Mouse (Mus musculus): ENCODE data around the gene Sdr42e1. TPM values are rescaled to one million over a fixed set of nuclear protein-coding genes. Genes with fewer than 3 reads are reported as not detected.

Sdr42e1 gene
- polyA plus RNA-seq, 1 experiment from 2014 or later = not detected

GRCm38 (mm10) chr8:117700699-117701098 lies 27.2 kb upstream of the Sdr42e1 start:
- no peaks in the 10 kb centered on the region for H3K27me3 ChIP-seq (ENCODE audit: control insufficient read depth, insufficient read depth, low read length)
- DNase-seq (ENCODE audit: low spot score) (no peak), ATAC-seq (replicated peaks; ENCODE audit: low FRiP score) (no peak)
- no peaks in the 10 kb centered on the region for H3K9me3 ChIP-seq (ENCODE audit: control insufficient read depth, low read length)
- no peaks in the 10 kb centered on the region for H3K36me3 ChIP-seq (ENCODE audit: control insufficient read depth, insufficient read depth, low read length)
- H3K9ac ChIP-seq (ENCODE audit: low read length) = no peak overlapping the region
- no peaks in the 10 kb centered on the region; the same call in 1 of the 2 replicates for H3K4me1 ChIP-seq (replicated peaks; ENCODE audit: control insufficient read depth, insufficient read depth, low read length)
- 30% methylated on average over 8 of the region's 8 CpGs for WGBS
- no peak overlapping the region for H3K4me2 ChIP-seq (ENCODE audit: low read depth, low read length, severe bottlenecking)
- no peak overlapping the region for H3K27ac ChIP-seq (ENCODE audit: low read depth, low read length)
- no peak overlapping the region for H3K4me3 ChIP-seq (ENCODE audit: low read depth, low read length)

GRCm38 (mm10) chr8:117697248-117697647 lies 23.8 kb upstream of the Sdr42e1 start:
- no peaks in the 10 kb centered on the region; the same call in 1 of the 2 replicates for H3K4me1 ChIP-seq (replicated peaks; ENCODE audit: control insufficient read depth, insufficient read depth, low read length)
- no peaks in the 10 kb centered on the region for H3K9me3 ChIP-seq (ENCODE audit: control insufficient read depth, low read length)
- H3K9ac ChIP-seq (ENCODE audit: low read length) = no peak overlapping the region
- no peaks in the 10 kb centered on the region for H3K36me3 ChIP-seq (ENCODE audit: control insufficient read depth, insufficient read depth, low read length)
- no peak overlapping the region for H3K4me3 ChIP-seq (ENCODE audit: low read depth, low read length)
- H3K4me2 ChIP-seq (ENCODE audit: low read depth, low read length, severe bottlenecking) = no peak overlapping the region
- 45% methylated on average over 5 of the region's 5 CpGs for WGBS
- ATAC-seq (replicated peaks; ENCODE audit: low FRiP score) (no peak), DNase-seq (ENCODE audit: low spot score) (no peak)
- no peaks in the 10 kb centered on the region for H3K27me3 ChIP-seq (ENCODE audit: control insufficient read depth, insufficient read depth, low read length)
- H3K27ac ChIP-seq (ENCODE audit: low read depth, low read length) = no peak overlapping the region

DNA sequence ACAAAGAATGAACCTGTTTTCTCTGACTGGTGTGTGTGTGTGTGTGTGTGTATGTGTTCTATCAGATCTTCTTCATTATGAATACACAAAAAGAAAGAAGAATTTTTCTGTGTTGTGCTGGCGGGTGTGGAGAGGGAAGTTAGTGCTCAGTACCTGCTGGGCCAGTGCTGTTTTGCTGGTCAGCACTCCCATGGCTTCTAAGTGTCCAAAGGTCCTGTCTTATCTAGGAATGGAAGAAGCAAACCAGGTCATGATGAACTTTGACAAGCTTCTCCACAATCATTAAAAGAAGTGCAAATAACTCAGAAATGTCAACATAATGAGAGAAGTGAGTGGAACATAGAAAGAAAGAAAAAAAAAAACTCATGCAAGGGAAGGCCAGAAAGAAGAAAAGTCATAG lies 22.1 kb upstream of the Sdr42e1 start:
- ATAC-seq (replicated peaks; ENCODE audit: low FRiP score) (no peak), DNase-seq (ENCODE audit: low spot score) (no peak)
- 88% methylated on average over 1 of the region's 1 CpGs for WGBS
- Histone ChIP-seq H3K4me3 (ENCODE audit: low read depth, low read length) (no peak overlapping the region), H3K27me3 (ENCODE audit: control insufficient read depth, insufficient read depth, low read length) (no peaks in the 10 kb centered on the region), H3K9ac (ENCODE audit: low read length) (no peak overlapping the region), H3K27ac (ENCODE audit: low read depth, low read length) (no peak overlapping the region), H3K4me1 (replicated peaks; ENCODE audit: control insufficient read depth, insufficient read depth, low read length) (no peaks in the 10 kb centered on the region), H3K9me3 (ENCODE audit: control insufficient read depth, low read length) (no peaks in the 10 kb centered on the region), H3K36me3 (ENCODE audit: control insufficient read depth, insufficient read depth, low read length) (no peaks in the 10 kb centered on the region), H3K4me2 (ENCODE audit: low read depth, low read length, severe bottlenecking) (no peak overlapping the region)

- no peaks in the 10 kb centered on the region for H3K36me3 ChIP-seq (ENCODE audit: control insufficient read depth, insufficient read depth, low read length)
- H3K27ac ChIP-seq (ENCODE audit: low read depth, low read length) = no peak overlapping the region
- DNase-seq (ENCODE audit: low spot score) (no peak), ATAC-seq (replicated peaks; ENCODE audit: low FRiP score) (no peak)
- no peaks in the 10 kb centered on the region for H3K27me3 ChIP-seq (ENCODE audit: control insufficient read depth, insufficient read depth, low read length)
- WGBS = 83% methylated on average over 4 of the region's 4 CpGs
- no peak overlapping the region for H3K9ac ChIP-seq (ENCODE audit: low read length)
- no peaks in the 10 kb centered on the region for H3K9me3 ChIP-seq (ENCODE audit: control insufficient read depth, low read length)
- no peak overlapping the region for H3K4me2 ChIP-seq (ENCODE audit: low read depth, low read length, severe bottlenecking)
- no peak overlapping the region for H3K4me3 ChIP-seq (ENCODE audit: low read depth, low read length)
- no peaks in the 10 kb centered on the region for H3K4me1 ChIP-seq (replicated peaks; ENCODE audit: control insufficient read depth, insufficient read depth, low read length)
Observed at GRCm38 (mm10) chr8:117692131-117692530, 18.6 kb upstream of the Sdr42e1 start.

DNA sequence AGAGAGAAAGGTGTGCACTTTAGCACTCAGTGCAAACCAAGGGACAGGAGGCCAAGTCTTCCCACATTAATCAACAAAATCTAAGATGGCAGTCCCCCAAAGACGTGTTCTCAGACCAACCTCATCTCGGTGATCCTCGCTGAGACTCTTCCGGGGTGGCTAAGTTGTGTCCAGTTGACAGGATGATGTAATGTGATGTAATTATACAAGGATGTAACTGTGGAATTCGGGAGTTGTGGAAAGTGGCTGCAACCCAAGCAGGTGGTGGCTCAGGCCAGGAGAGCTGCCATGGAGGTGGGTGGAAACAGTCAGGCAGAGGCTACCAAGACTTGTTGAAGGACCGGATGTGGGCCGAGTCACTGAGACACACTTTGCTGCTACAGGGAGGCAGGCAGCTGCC lies 14.4 kb upstream of the Sdr42e1 start:
- 86% methylated on average over 7 of the region's 7 CpGs for whole genome bisulfite sequencing
- no peaks in the 10 kb centered on the region for H3K4me1 ChIP-seq (replicated peaks; ENCODE audit: control insufficient read depth, insufficient read depth, low read length)

DNA sequence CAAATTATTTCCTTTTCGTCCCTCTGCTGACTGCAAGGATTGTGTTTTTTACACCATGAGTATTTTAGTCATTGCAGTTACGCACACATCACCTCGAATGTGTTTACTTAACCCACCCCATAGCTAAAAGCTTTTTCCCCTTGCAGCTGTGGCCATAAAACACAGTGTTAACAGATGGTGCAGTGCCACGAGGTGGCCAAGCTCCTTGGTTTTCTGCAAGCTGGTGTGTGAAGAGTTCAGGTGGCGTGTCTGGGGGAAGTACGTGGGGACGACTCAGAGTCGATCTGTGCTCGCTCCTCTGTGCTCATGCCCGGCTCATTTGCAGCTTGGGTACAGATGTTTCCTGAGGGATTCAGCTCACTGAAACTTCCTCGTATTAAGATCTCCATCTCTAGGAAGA lies 11.0 kb upstream of the Sdr42e1 start:
- Histone ChIP-seq H3K9ac (ENCODE audit: low read length) (no peak overlapping the region), H3K9me3 (ENCODE audit: control insufficient read depth, low read length) (no peaks in the 10 kb centered on the region), H3K36me3 (ENCODE audit: control insufficient read depth, insufficient read depth, low read length) (no peaks in the 10 kb centered on the region), H3K4me2 (ENCODE audit: low read depth, low read length, severe bottlenecking) (no peak overlapping the region), H3K27ac (ENCODE audit: low read depth, low read length) (no peak overlapping the region), H3K27me3 (ENCODE audit: control insufficient read depth, insufficient read depth, low read length) (no peaks in the 10 kb centered on the region), H3K4me1 (replicated peaks; ENCODE audit: control insufficient read depth, insufficient read depth, low read length) (no peaks in the 10 kb centered on the region), H3K4me3 (ENCODE audit: low read depth, low read length) (no peak overlapping the region)
- DNase-seq (ENCODE audit: low spot score) (no peak), ATAC-seq (replicated peaks; ENCODE audit: low FRiP score) (no peak)
- WGBS = 81% methylated on average over 11 of the region's 11 CpGs

More for the DNA sequence above, 14.4 kb upstream of the Sdr42e1 start:
- Histone ChIP-seq H3K9ac (ENCODE audit: low read length) (no peak overlapping the region), H3K4me3 (ENCODE audit: low read depth, low read length) (no peak overlapping the region), H3K27ac (ENCODE audit: low read depth, low read length) (no peak overlapping the region), H3K4me2 (ENCODE audit: low read depth, low read length, severe bottlenecking) (no peak overlapping the region), H3K27me3 (ENCODE audit: control insufficient read depth, insufficient read depth, low read length) (no peaks in the 10 kb centered on the region), H3K9me3 (ENCODE audit: control insufficient read depth, low read length) (no peaks in the 10 kb centered on the region), H3K36me3 (ENCODE audit: control insufficient read depth, insufficient read depth, low read length) (no peaks in the 10 kb centered on the region)
- no peak for DNase-seq (ENCODE audit: low spot score)
- ATAC-seq (replicated peaks; ENCODE audit: low FRiP score) = no peak

DNA sequence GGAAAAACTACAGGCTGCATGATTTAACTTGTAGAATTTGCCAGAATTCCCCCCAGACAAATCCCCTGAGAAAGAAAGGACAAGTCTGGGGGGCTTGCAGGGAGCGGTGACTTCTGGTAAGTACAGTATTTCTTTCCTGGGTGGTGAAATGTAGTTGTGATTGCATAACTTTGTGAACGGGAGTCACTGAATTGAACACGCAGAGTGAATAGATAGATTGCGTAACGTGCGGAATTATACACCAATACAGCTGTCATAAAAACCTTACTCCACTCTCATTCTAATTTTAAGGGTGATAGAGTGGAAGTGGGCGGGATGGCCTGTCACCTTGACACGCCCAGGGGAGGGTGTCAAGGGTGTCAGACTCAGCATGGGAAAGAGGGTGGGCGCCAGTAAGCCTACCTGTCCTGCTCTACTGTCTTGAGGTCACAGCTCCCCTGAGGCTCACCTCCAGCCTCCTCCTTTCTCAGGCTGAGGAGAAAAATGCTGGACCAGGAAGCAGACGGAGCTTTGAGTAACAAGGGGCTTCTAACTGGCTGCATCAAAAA lies 10.5 kb upstream of the Sdr42e1 start:
- Histone ChIP-seq H3K4me1 (replicated peaks; ENCODE audit: control insufficient read depth, insufficient read depth, low read length) (no peaks in the 10 kb centered on the region), H3K27me3 (ENCODE audit: control insufficient read depth, insufficient read depth, low read length) (no peaks in the 10 kb centered on the region), H3K9me3 (ENCODE audit: control insufficient read depth, low read length) (no peaks in the 10 kb centered on the region), H3K4me3 (ENCODE audit: low read depth, low read length) (no peak overlapping the region), H3K4me2 (ENCODE audit: low read depth, low read length, severe bottlenecking) (no peak overlapping the region), H3K36me3 (ENCODE audit: control insufficient read depth, insufficient read depth, low read length) (no peaks in the 10 kb centered on the region), H3K9ac (ENCODE audit: low read length) (no peak overlapping the region), H3K27ac (ENCODE audit: low read depth, low read length) (no peak overlapping the region)
- WGBS = 91% methylated on average over 10 of the region's 10 CpGs
- no peak for ATAC-seq (replicated peaks; ENCODE audit: low FRiP score)
- no peak for DNase-seq (ENCODE audit: low spot score)

DNA sequence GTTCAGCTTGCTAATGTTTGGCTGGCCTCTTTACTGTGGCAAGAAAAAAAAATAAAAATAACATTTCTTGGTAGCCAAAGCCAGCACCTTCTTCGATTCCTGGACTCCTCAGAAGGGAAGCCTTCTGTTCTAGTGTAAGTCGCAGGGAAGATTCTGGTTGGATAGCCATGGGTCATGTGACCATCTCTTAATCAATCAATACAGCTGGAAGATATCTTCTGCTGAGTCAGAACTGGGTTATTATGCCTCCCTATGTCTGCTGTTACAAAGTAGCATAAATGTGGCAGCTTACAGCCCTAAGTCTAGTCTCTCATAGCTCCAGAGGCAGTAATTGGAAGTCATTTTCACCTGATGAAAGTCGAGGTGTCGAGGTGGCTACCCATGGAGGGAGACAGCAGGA lies 5.2 kb upstream of the Sdr42e1 start:
- no peak overlapping the region for H3K27ac ChIP-seq (ENCODE audit: low read depth, low read length)
- no peak overlapping the region for H3K4me3 ChIP-seq (ENCODE audit: low read depth, low read length)
- H3K9ac ChIP-seq (ENCODE audit: low read length) = no peak overlapping the region
- no peaks in the 10 kb centered on the region for H3K4me1 ChIP-seq (replicated peaks; ENCODE audit: control insufficient read depth, insufficient read depth, low read length)
- H3K27me3 ChIP-seq (ENCODE audit: control insufficient read depth, insufficient read depth, low read length) = no peaks in the 10 kb centered on the region
- H3K36me3 ChIP-seq (ENCODE audit: control insufficient read depth, insufficient read depth, low read length) = no peaks in the 10 kb centered on the region
- DNase-seq (ENCODE audit: low spot score) = no peak
- ATAC-seq (replicated peaks; ENCODE audit: low FRiP score) = no peak
- H3K9me3 ChIP-seq (ENCODE audit: control insufficient read depth, low read length) = no peaks in the 10 kb centered on the region
- WGBS = 84% methylated on average over 4 of the region's 4 CpGs
- no peak overlapping the region for H3K4me2 ChIP-seq (ENCODE audit: low read depth, low read length, severe bottlenecking)

GRCm38 (mm10) chr8:117677011-117677410 lies 3.5 kb upstream of the Sdr42e1 start:
- DNase-seq (ENCODE audit: low spot score) (no peak), ATAC-seq (replicated peaks; ENCODE audit: low FRiP score) (no peak)
- no peaks in the 10 kb centered on the region for H3K9me3 ChIP-seq (ENCODE audit: control insufficient read depth, low read length)
- no peak overlapping the region for H3K27ac ChIP-seq (ENCODE audit: low read depth, low read length)
- no peaks in the 10 kb centered on the region for H3K4me1 ChIP-seq (replicated peaks; ENCODE audit: control insufficient read depth, insufficient read depth, low read length)
- H3K4me3 ChIP-seq (ENCODE audit: low read depth, low read length) = no peak overlapping the region
- WGBS = 86% methylated on average over 8 of the region's 8 CpGs
- H3K9ac ChIP-seq (ENCODE audit: low read length) = no peak overlapping the region
- H3K36me3 ChIP-seq (ENCODE audit: control insufficient read depth, insufficient read depth, low read length) = no peaks in the 10 kb centered on the region
- no peaks in the 10 kb centered on the region for H3K27me3 ChIP-seq (ENCODE audit: control insufficient read depth, insufficient read depth, low read length)
- no peak overlapping the region for H3K4me2 ChIP-seq (ENCODE audit: low read depth, low read length, severe bottlenecking)

Data from forebrain, embryonic 11.5 days (tissue).